Mouse (Mus musculus) kidney, embryonic 14.5 days (tissue): ENCODE data around the gene Gramd1a. TPM values are rescaled to one million over a fixed set of nuclear protein-coding genes. Genes with fewer than 3 reads are reported as not detected.

Experiments used
- ATAC-seq: fragments of 200-750 bp; cut with Nextera tagmentation; 2 replicates; pipeline ENCODE4 v1.8.0; 2017; ENCODE audit warnings: moderate number of reproducible peaks, mild to moderate bottlenecking, moderate TSS enrichment, moderate library complexity; ENCODE audit not compliant: low FRiP score, low TSS enrichment
- H3K27ac ChIP-seq: fragments of 300-500 bp; sonication (generic); 2 replicates; pipeline ENCODE4 v1.5.1; 2014; ENCODE audit warnings: low read depth, mild to moderate bottlenecking, low read length, moderate library complexity, mixed read lengths
- H3K27me3 ChIP-seq: fragments of 300-500 bp; sonication (generic); 2 replicates; pipeline ENCODE4 v1.6.1; 2014; ENCODE audit warnings: mild to moderate bottlenecking, low read length; ENCODE audit not compliant: control insufficient read depth, insufficient read depth
- H3K36me3 ChIP-seq: fragments of 300-500 bp; sonication (generic); 2 replicates; pipeline ENCODE4 v1.6.1; 2014; ENCODE audit warnings: low read length, mixed read lengths; ENCODE audit not compliant: control insufficient read depth, insufficient read depth
- H3K4me1 ChIP-seq: fragments of 300-500 bp; sonication (generic); 2 replicates; pipeline ENCODE4 v1.6.1; 2014; ENCODE audit warnings: low read length, mixed read lengths; ENCODE audit not compliant: control insufficient read depth, insufficient read depth
- H3K4me2 ChIP-seq: fragments of 300-500 bp; sonication (generic); replicated peaks from 2 replicates; pipeline ENCODE4 v1.6.1; 2014; ENCODE audit warnings: low read depth, mild to moderate bottlenecking, low read length
- H3K4me3 ChIP-seq: fragments of 300-500 bp; sonication (generic); 2 replicates; pipeline ENCODE4 v1.5.1; 2014; ENCODE audit warnings: mild to moderate bottlenecking, low read length
- H3K9ac ChIP-seq: fragments of 300-500 bp; sonication (generic); 2 replicates; pipeline ENCODE4 v1.6.1; 2014; ENCODE audit warnings: low read depth, mild to moderate bottlenecking, low read length, moderate library complexity
- H3K9me3 ChIP-seq: fragments of 300-500 bp; sonication (generic); 2 replicates; pipeline ENCODE4 v1.6.1; 2016; ENCODE audit warnings: low read length; ENCODE audit not compliant: control insufficient read depth
- WGBS: fragments of 180-500 bp; shearing (Covaris S2); extraction: QIAGEN DNeasy Blood & Tissue Kit; methylation state at CpG from one replicate; pipeline ENCODE4 v1.1.7; 2014; 5-methylcytosine and 5-hydroxymethylcytosine counted together
- polyA plus RNA-seq: library from polyadenylated mRNA; unstranded; fragments of >200 nt; fragmentation: Nextera tagmentation; extraction: Ambion mirVana; gene quantifications from 2 replicates; pipeline ENCODE4 v1.2.1, GENCODE M21; 2014

Gene Gramd1a
- polyA plus RNA-seq, 1 experiment from 2014 or later = 61.9 TPM

DNA sequence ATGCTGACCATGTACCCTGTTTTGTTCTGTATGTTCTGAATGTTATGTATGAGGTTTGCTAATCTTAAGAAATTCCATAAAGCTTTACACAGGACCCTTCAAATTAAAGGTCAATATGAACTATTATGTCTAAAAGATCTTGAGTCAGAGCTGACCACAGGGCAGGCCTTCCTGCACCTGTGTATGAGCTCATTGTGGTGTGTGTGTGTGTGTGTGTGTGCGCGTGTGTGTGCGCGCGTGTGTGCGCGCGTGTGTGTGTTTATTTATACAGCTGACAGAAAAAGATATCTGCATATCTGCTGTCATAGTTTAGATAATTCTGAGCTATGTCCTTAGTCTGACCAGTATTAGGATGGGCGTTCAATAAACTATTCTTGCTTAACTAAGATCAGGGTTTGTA lies 14.8 kb upstream of the Gramd1a start:
- no peaks in the 10 kb centered on the region for H3K9me3 ChIP-seq
- no peaks in the 10 kb centered on the region for H3K27me3 ChIP-seq
- H3K36me3 ChIP-seq = no peaks in the 10 kb centered on the region
- H3K4me2 ChIP-seq = no peak overlapping the region
- H3K4me1 ChIP-seq = no peaks in the 10 kb centered on the region
- H3K4me3 ChIP-seq = no peak overlapping the region
- no peak for ATAC-seq
- H3K27ac ChIP-seq = no peak overlapping the region
- H3K9ac ChIP-seq = no peak overlapping the region
- WGBS = 98% methylated on average over 9 of the region's 9 CpGs

- 48% methylated on average over 8 of the region's 8 CpGs for WGBS
- ATAC-seq = no peak
- no peak overlapping the region for H3K9ac ChIP-seq
These were observed 12.7 kb upstream of the Gramd1a start for GRCm38 (mm10) chr7:31168412-31168811.

DNA sequence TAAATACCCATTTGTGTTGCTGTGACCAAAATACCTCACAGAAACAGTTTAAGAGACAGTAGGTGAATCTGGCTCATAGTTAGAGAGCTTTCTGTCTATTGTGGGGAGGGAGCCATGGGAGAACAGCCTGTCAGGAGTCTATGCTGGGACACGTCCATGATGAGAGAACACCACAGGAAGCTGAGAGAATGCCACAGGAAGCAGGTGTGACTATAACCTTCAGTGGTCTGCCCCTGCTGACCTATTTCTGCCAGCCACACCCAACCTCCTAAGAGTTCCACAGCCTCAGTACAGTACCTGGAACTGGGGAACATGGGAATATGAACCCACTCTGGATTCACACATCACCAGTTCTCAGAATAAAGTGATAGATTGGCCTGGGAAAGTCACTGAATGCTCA lies 9.1 kb upstream of the Gramd1a start:
- no peak overlapping the region for H3K4me2 ChIP-seq
- no peaks in the 10 kb centered on the region for H3K27me3 ChIP-seq
- H3K4me3 ChIP-seq = no peak overlapping the region
- no peak overlapping the region for H3K27ac ChIP-seq
- ATAC-seq = no peak
- H3K36me3 ChIP-seq = no peaks in the 10 kb centered on the region
- 57% methylated on average over 1 of the region's 1 CpGs for WGBS
- H3K9ac ChIP-seq = no peak overlapping the region
- H3K9me3 ChIP-seq = no peaks in the 10 kb centered on the region
- H3K4me1 ChIP-seq = 0 out of 2 replicates have a peak, but pooled peaks cover 2% of the 10 kb centered on the region

More at GRCm38 (mm10) chr7:31168412-31168811, 12.7 kb upstream of the Gramd1a start:
- Histone ChIP-seq H3K27me3 (no peaks in the 10 kb centered on the region), H3K9me3 (no peaks in the 10 kb centered on the region), H3K4me2 (no peak overlapping the region), H3K4me1 (no peaks in the 10 kb centered on the region), H3K4me3 (no peak overlapping the region), H3K36me3 (no peaks in the 10 kb centered on the region), H3K27ac (no peak overlapping the region)

DNA sequence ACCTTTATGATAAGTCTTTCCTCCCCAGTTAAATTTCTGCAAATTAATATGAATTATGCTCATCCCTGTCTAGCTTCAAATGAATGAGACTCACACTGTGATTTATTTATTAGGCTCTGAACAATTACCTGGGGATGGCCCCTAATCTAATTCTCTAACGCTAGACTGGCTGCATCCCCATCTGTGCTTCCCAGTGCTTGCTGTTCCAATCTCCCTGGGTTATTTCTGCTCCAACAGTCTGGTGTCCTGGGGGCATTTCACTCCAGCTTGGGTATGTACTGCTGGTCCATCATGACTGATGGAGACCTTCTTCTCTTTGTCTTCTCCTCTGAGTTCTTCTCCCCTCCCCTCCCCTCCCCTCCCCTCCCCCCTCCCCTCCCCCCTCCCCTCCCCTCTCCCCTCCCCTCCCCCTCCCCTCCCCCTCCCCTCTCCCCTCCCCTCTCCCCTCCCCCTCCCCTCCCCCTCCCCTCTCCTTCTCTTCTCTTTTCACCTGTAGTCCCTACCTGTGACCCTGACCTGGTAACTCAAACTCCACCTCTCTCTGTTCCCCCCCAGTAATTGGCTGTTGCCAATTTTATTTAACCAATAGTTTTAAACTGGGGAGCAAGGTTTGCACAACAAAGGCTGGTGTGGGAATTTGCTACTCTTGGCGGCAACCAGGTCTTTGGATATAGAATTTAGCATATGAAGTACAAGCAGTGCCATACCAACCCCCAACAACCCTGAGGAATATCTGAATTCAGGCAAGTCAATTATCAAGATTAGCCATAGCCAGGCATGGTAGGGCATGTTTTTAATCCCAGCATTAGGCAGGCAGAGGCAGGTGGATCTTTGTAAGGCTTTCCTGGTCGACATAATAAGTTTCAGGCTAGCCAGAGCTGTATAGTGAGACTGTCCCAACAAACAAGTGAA lies 8.2 kb upstream of the Gramd1a start:
- no peaks in the 10 kb centered on the region for H3K9me3 ChIP-seq
- H3K4me1 ChIP-seq = 0 out of 2 replicates have a peak, but pooled peaks cover 2% of the 10 kb centered on the region
- no peak overlapping the region for H3K9ac ChIP-seq
- no peak overlapping the region for H3K4me2 ChIP-seq
- no peaks in the 10 kb centered on the region for H3K36me3 ChIP-seq
- ATAC-seq = no peak
- H3K27ac ChIP-seq = no peak overlapping the region
- H3K4me3 ChIP-seq = no peak overlapping the region
- WGBS = 64% methylated on average over 3 of the region's 3 CpGs
- no peaks in the 10 kb centered on the region for H3K27me3 ChIP-seq

- no peaks in the 10 kb centered on the region for H3K36me3 ChIP-seq
- H3K9ac ChIP-seq = no peak overlapping the region
- no peak overlapping the region for H3K4me2 ChIP-seq
- no peak overlapping the region for H3K4me3 ChIP-seq
- 0 out of 2 replicates have a peak, but pooled peaks cover 2% of the 10 kb centered on the region for H3K4me1 ChIP-seq
- no peak overlapping the region for H3K27ac ChIP-seq
- 29% methylated on average over 11 of the region's 11 CpGs for WGBS
- no peaks in the 10 kb centered on the region for H3K27me3 ChIP-seq
- H3K9me3 ChIP-seq = no peaks in the 10 kb centered on the region
- ATAC-seq = 0 out of 2 replicates have a peak, but pooled peaks have one; percentile 26
These were observed 6.6 kb upstream of the Gramd1a start for GRCm38 (mm10) chr7:31162324-31162723.

DNA sequence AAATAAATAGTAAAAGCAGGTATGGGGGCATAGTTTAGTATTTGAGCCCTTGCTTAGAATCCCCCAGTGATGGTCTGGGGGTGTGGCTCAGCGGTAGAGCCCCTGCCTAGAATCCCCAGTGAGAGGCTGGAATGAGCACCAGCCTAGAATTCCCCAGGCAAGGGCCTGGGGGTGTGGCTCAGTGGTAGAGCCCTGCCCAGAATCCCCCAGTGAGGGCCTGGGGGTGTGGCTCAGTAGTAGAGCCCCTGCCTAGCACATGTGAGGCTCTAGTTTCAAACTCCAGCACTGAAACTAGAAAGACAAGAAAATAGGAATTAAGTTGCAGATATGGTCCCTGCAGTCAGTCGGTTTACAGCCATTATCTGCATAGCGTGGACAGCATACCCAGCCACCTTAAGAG lies 6.1 kb upstream of the Gramd1a start:
- WGBS = 58% methylated on average over 3 of the region's 3 CpGs
- no peaks in the 10 kb centered on the region for H3K9me3 ChIP-seq
- ATAC-seq = 0 out of 2 replicates have a peak, but pooled peaks have one; percentile 46
- no peak overlapping the region for H3K9ac ChIP-seq
- no peak overlapping the region for H3K4me2 ChIP-seq
- H3K4me1 ChIP-seq = 0 out of 2 replicates have a peak, but pooled peaks cover 2% of the 10 kb centered on the region
- no peaks in the 10 kb centered on the region for H3K27me3 ChIP-seq
- H3K27ac ChIP-seq = no peak overlapping the region
- H3K4me3 ChIP-seq = no peak overlapping the region
- H3K36me3 ChIP-seq = no peaks in the 10 kb centered on the region

- no peaks in the 10 kb centered on the region for H3K27me3 ChIP-seq
- no peaks in the 10 kb centered on the region for H3K36me3 ChIP-seq
- 80% methylated on average over 3 of the region's 3 CpGs for WGBS
- ATAC-seq = no peak
- H3K4me1 ChIP-seq = 0 out of 2 replicates have a peak, but pooled peaks cover 2% of the 10 kb centered on the region
- no peaks in the 10 kb centered on the region for H3K9me3 ChIP-seq
- no peak overlapping the region for H3K4me2 ChIP-seq
- no peak overlapping the region for H3K27ac ChIP-seq
- H3K9ac ChIP-seq = no peak overlapping the region
- no peak overlapping the region for H3K4me3 ChIP-seq
These were observed 5.5 kb upstream of the Gramd1a start for GRCm38 (mm10) chr7:31161246-31161645.

- no peak for ATAC-seq
- Histone ChIP-seq H3K36me3 (no peaks in the 10 kb centered on the region), H3K4me1 (peaks cover 5% of the 10 kb centered on the region; the same call in 1 of the 2 replicates), H3K9me3 (no peaks in the 10 kb centered on the region), H3K27me3 (no peaks in the 10 kb centered on the region), H3K4me2 (no peak overlapping the region), H3K27ac (no peak overlapping the region), H3K4me3 (no peak overlapping the region), H3K9ac (no peak overlapping the region)
- 13% methylated on average over 5 of the region's 5 CpGs for WGBS
These were observed 5.1 kb upstream of the Gramd1a start for GRCm38 (mm10) chr7:31160763-31161162.
